Comparison of ENCODE assay signal across 8 mouse cellular contexts in the genomic region with DNA sequence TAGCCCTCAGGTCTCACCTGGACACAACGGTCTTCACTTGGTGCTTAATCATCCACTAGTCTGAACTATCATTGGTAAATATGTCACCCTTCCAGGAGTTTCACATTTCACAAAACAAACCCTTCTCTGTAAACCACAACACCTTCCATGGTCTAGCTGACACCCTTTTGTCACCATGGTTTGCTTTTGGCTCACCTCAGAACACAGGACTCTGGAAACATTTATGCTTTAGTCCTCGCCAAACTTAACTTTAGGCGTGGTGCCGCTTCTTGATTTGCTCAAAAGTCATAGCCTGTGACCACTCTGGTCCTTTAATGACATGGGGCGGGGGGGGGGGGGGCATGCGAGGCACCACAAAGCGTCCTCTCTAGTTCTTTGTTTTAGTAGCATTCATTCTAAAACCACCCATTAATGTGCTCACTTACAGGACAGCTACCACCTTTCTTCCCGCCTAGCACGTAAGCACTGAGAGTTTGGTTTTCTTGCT. TPM values are rescaled to one million over a fixed set of nuclear protein-coding genes. Genes with fewer than 3 reads are reported as not detected.
A peak's percentile ranks its signal among the peaks of the same experiment; 100 is the strongest.
DNase-seq lines count a peak whose midpoint lies in the region; ATAC-seq and TF ChIP-seq lines count a peak whose summit lies in the region.

No protein-coding gene starts in this region.

- no peaks in the 10 kb centered on the region for H3K9me3 ChIP-seq in embryonic facial prominence, embryonic 11.5 days (replicated peaks; ENCODE audit: control insufficient read depth, low read length)
- no peaks in the 10 kb centered on the region for H3K9me3 ChIP-seq in intestine, embryonic 16.5 days (ENCODE audit: control insufficient read depth, low read length)
- no peaks in the 10 kb centered on the region for H3K9me3 ChIP-seq in neural tube, embryonic 13.5 days

- ATAC-seq in embryonic facial prominence, embryonic 11.5 days (replicated peaks; ENCODE audit: insufficient number of reproducible peaks, low FRiP score, low TSS enrichment, low read depth): no peak
- no peak for ATAC-seq in intestine, embryonic 16.5 days
- ATAC-seq in neural tube, embryonic 13.5 days (ENCODE audit: low read depth): no peak

- peak overlapping the region; percentile 96 for H3K27ac ChIP-seq in left cerebral cortex, adult 2 months
- peak overlapping the region; percentile 94; the same call in 1 of the 2 replicates for H3K27ac ChIP-seq in embryonic facial prominence, embryonic 11.5 days (replicated peaks; ENCODE audit: low read depth, low read length)
- peak overlapping the region; percentile 98 for H3K27ac ChIP-seq in intestine, embryonic 16.5 days (ENCODE audit: low read length)
- peak overlapping the region; percentile 94 for H3K27ac ChIP-seq in neural tube, embryonic 13.5 days (replicated peaks)

- WGBS in embryonic facial prominence, embryonic 11.5 days: 42% methylated on average over 9 of the region's 9 CpGs
- 34% methylated on average over 9 of the region's 9 CpGs for WGBS in intestine, embryonic 16.5 days
- 34% methylated on average over 9 of the region's 9 CpGs for WGBS in neural tube, embryonic 13.5 days

- H3K9ac ChIP-seq in embryonic facial prominence, embryonic 11.5 days (replicated peaks; ENCODE audit: low read length): peak overlapping the region; percentile 62
- peak overlapping the region; percentile 69 for H3K9ac ChIP-seq in intestine, embryonic 16.5 days (ENCODE audit: low read depth, low read length)
- peak overlapping the region; percentile 76 for H3K9ac ChIP-seq in neural tube, embryonic 13.5 days

- peak overlapping the region; percentile 48 for H3K4me2 ChIP-seq in embryonic facial prominence, embryonic 11.5 days (ENCODE audit: low read depth, low read length)
- peak overlapping the region; percentile 62 for H3K4me2 ChIP-seq in intestine, embryonic 16.5 days (ENCODE audit: low read depth, low read length)
- peak overlapping the region; percentile 84 for H3K4me2 ChIP-seq in neural tube, embryonic 13.5 days

- DNase-seq in left cerebral cortex, adult 2 months (ENCODE audit: extremely low spot score in 1 of 2, low spot score in 2 of 2): no peak
- DNase-seq in left cerebral cortex, postnatal 36 days (ENCODE audit: low spot score in 2 of 2): no peak
- no peak for DNase-seq in embryonic facial prominence, embryonic 11.5 days (ENCODE audit: low spot score)
- DNase-seq in left cerebral cortex, postnatal 10 days (ENCODE audit: extremely low spot score in 1 of 2, low spot score in 2 of 2): no peak
- DNase-seq in urinary bladder, adult 2 months (ENCODE audit: low spot score): no peak
- DNase-seq in adrenal gland, postnatal 10 days: no peak

- no peaks in the 10 kb centered on the region for H3K27me3 ChIP-seq in embryonic facial prominence, embryonic 11.5 days (ENCODE audit: control insufficient read depth, insufficient read depth, low read length)
- no peaks in the 10 kb centered on the region for H3K27me3 ChIP-seq in intestine, embryonic 16.5 days (replicated peaks; ENCODE audit: control insufficient read depth, insufficient read depth, low read length)
- no peaks in the 10 kb centered on the region for H3K27me3 ChIP-seq in neural tube, embryonic 13.5 days

- intact Hi-C loops in left cerebral cortex, adult 2 months (cut with DNase I): loop anchor here (2.0 kb wide), 1 partner anchor 21 kb away; the partner anchor contains the start of gene Prr7
- intact Hi-C loops in left cerebral cortex, postnatal 36 days (cut with DNase I): loop anchor here (2.0 kb wide), 1 partner anchor 25 kb away; no protein-coding TSS in a partner anchor
- intact Hi-C loops in left cerebral cortex, postnatal 10 days (cut with DNase I): no loop called here

- TF ChIP-seq CTCF in left cerebral cortex, adult 2 months (IDR thresholded peaks at IDR 0.05): no peak

- peaks cover 10% of the 10 kb centered on the region for H3K4me1 ChIP-seq in embryonic facial prominence, embryonic 11.5 days (ENCODE audit: control insufficient read depth, insufficient read depth, low read length)
- peaks cover 15% of the 10 kb centered on the region for H3K4me1 ChIP-seq in intestine, embryonic 16.5 days (ENCODE audit: control insufficient read depth, insufficient read depth, low read length)
- peaks cover 37% of the 10 kb centered on the region for H3K4me1 ChIP-seq in neural tube, embryonic 13.5 days (replicated peaks)

- peak overlapping the region; percentile 57 for H3K4me3 ChIP-seq in left cerebral cortex, adult 2 months
- H3K4me3 ChIP-seq in embryonic facial prominence, embryonic 11.5 days (ENCODE audit: low read depth, low read length): peak overlapping the region; percentile 87
- peak overlapping the region; percentile 79 for H3K4me3 ChIP-seq in intestine, embryonic 16.5 days (ENCODE audit: low read length)
- H3K4me3 ChIP-seq in neural tube, embryonic 13.5 days: peak overlapping the region; percentile 90

- no peaks in the 10 kb centered on the region for H3K36me3 ChIP-seq in embryonic facial prominence, embryonic 11.5 days (replicated peaks; ENCODE audit: control insufficient read depth, insufficient read depth, low read depth, low read length)
- no peaks in the 10 kb centered on the region for H3K36me3 ChIP-seq in intestine, embryonic 16.5 days (ENCODE audit: control insufficient read depth, insufficient read depth, low read length)
- no peaks in the 10 kb centered on the region for H3K36me3 ChIP-seq in neural tube, embryonic 13.5 days

RNA-seq across cellular contexts. Expression of gene Grk6, which starts 1.0 kb away (rescaled TPM):
- 10 to 100 TPM; 61.2 to 66.2 TPM for total RNA-seq in left cerebral cortex, adult 2 months (2021)
- 10 to 100 TPM; 63.4 to 65.2 TPM for total RNA-seq in left cerebral cortex, postnatal 36 days (2021)
- polyA plus RNA-seq in embryonic facial prominence, embryonic 11.5 days (2014; fragmentation: Nextera tagmentation; extraction: Ambion mirVana): 50.4 and 59.7 TPM in 2 replicates
- 13.6 and 16.2 TPM in 2 replicates for polyA plus RNA-seq in intestine, embryonic 16.5 days (2015; fragmentation: Nextera tagmentation; extraction: Ambion mirVana)
- 35.7 and 38.5 TPM in 2 replicates for polyA plus RNA-seq in neural tube, embryonic 13.5 days (2015; fragmentation: Nextera tagmentation; extraction: Ambion mirVana)
- 10 to 100 TPM; 70.6 to 73.0 TPM for total RNA-seq in left cerebral cortex, postnatal 10 days (2021)
- 37.4 and 42.4 TPM in 2 replicates for polyA plus RNA-seq in urinary bladder, adult 2 months (2012; rRNA removed)
- 10 to 100 TPM; 40.2 to 47.0 TPM for total RNA-seq in adrenal gland, postnatal 10 days (2021)

RNA-seq across cellular contexts. Expression of gene F12, which starts 17.2 kb away (rescaled TPM):
- 1 to 10 TPM in 1 of 2 experiments, under 1 TPM in 1; 0.95 to 1.3 TPM for total RNA-seq in left cerebral cortex, adult 2 months (2021)
- total RNA-seq in left cerebral cortex, postnatal 36 days (2021): under 1 TPM; 0.79 to 0.84 TPM
- not detected in 2 replicates for polyA plus RNA-seq in embryonic facial prominence, embryonic 11.5 days (2014; fragmentation: Nextera tagmentation; extraction: Ambion mirVana)
- 1.1 and 4.0 TPM in 2 replicates for polyA plus RNA-seq in intestine, embryonic 16.5 days (2015; fragmentation: Nextera tagmentation; extraction: Ambion mirVana)
- polyA plus RNA-seq in neural tube, embryonic 13.5 days (2015; fragmentation: Nextera tagmentation; extraction: Ambion mirVana): 0.25 TPM in 1 of 2 replicates, not detected in the other
- under 1 TPM; 0.58 to 0.87 TPM for total RNA-seq in left cerebral cortex, postnatal 10 days (2021)
- polyA plus RNA-seq in urinary bladder, adult 2 months (2012; rRNA removed): 0.06 and 0.07 TPM in 2 replicates
- 100 to 1,000 TPM in 1 of 2 experiments, 10 to 100 TPM in 1; 39.7 to 101 TPM for total RNA-seq in adrenal gland, postnatal 10 days (2021)

RNA-seq across cellular contexts. Expression of gene Prr7, which starts 20.2 kb away (rescaled TPM):
- 10 to 100 TPM; 77.6 to 80.2 TPM for total RNA-seq in left cerebral cortex, adult 2 months (2021)
- total RNA-seq in left cerebral cortex, postnatal 36 days (2021): 10 to 100 TPM; 81.8 to 82.1 TPM
- 1.7 TPM in 2 replicates for polyA plus RNA-seq in embryonic facial prominence, embryonic 11.5 days (2014; fragmentation: Nextera tagmentation; extraction: Ambion mirVana)
- 0.10 and 0.18 TPM in 2 replicates for polyA plus RNA-seq in intestine, embryonic 16.5 days (2015; fragmentation: Nextera tagmentation; extraction: Ambion mirVana)
- polyA plus RNA-seq in neural tube, embryonic 13.5 days (2015; fragmentation: Nextera tagmentation; extraction: Ambion mirVana): 2.5 and 3.1 TPM in 2 replicates
- total RNA-seq in left cerebral cortex, postnatal 10 days (2021): 100 to 1,000 TPM in 1 of 2 experiments, 10 to 100 TPM in 1; 91.9 to 103 TPM
- 3.5 and 3.8 TPM in 2 replicates for polyA plus RNA-seq in urinary bladder, adult 2 months (2012; rRNA removed)
- total RNA-seq in adrenal gland, postnatal 10 days (2021): 1 to 10 TPM; 3.7 to 4.2 TPM

RNA-seq across cellular contexts. Expression of gene Pfn3, which starts 28.8 kb away (rescaled TPM):
- total RNA-seq in left cerebral cortex, adult 2 months (2021): not detected
- not detected for total RNA-seq in left cerebral cortex, postnatal 36 days (2021)
- polyA plus RNA-seq in embryonic facial prominence, embryonic 11.5 days (2014; fragmentation: Nextera tagmentation; extraction: Ambion mirVana): not detected in 2 replicates
- not detected in 2 replicates for polyA plus RNA-seq in intestine, embryonic 16.5 days (2015; fragmentation: Nextera tagmentation; extraction: Ambion mirVana)
- 0.83 TPM in 1 of 2 replicates, not detected in the other for polyA plus RNA-seq in neural tube, embryonic 13.5 days (2015; fragmentation: Nextera tagmentation; extraction: Ambion mirVana)
- under 1 TPM; 0.71 to 0.73 TPM for total RNA-seq in left cerebral cortex, postnatal 10 days (2021)
- not detected in 2 replicates for polyA plus RNA-seq in urinary bladder, adult 2 months (2012; rRNA removed)
- total RNA-seq in adrenal gland, postnatal 10 days (2021): not detected

RNA-seq across cellular contexts. Expression of gene Dbn1, which starts 44.1 kb away (rescaled TPM):
- total RNA-seq in left cerebral cortex, adult 2 months (2021): 100 to 1,000 TPM; 303 to 325 TPM
- 100 to 1,000 TPM; 247 to 314 TPM for total RNA-seq in left cerebral cortex, postnatal 36 days (2021)
- 231 and 252 TPM in 2 replicates for polyA plus RNA-seq in embryonic facial prominence, embryonic 11.5 days (2014; fragmentation: Nextera tagmentation; extraction: Ambion mirVana)
- polyA plus RNA-seq in intestine, embryonic 16.5 days (2015; fragmentation: Nextera tagmentation; extraction: Ambion mirVana): 88.4 and 91.2 TPM in 2 replicates
- 574 and 615 TPM in 2 replicates for polyA plus RNA-seq in neural tube, embryonic 13.5 days (2015; fragmentation: Nextera tagmentation; extraction: Ambion mirVana)
- 100 to 1,000 TPM; 350 to 366 TPM for total RNA-seq in left cerebral cortex, postnatal 10 days (2021)
- polyA plus RNA-seq in urinary bladder, adult 2 months (2012; rRNA removed): 43.0 and 45.3 TPM in 2 replicates
- total RNA-seq in adrenal gland, postnatal 10 days (2021): 10 to 100 TPM; 32.1 to 41.6 TPM

Comparison
In these comparisons a context has a peak if more than half of its experiments do, and no peak if none do; other contexts are left out.
1. RNA of gene F12, which starts 17.2 kb away (total RNA-seq): 39.7 to 101 TPM in adrenal gland, postnatal 10 days; 0.95 to 1.3 TPM in left cerebral cortex, adult 2 months, 0.58 to 0.87 TPM in left cerebral cortex, postnatal 10 days and 0.79 to 0.84 TPM in left cerebral cortex, postnatal 36 days; every median in the first group is over 10 times any median in the second.
2. RNA of gene Prr7, which starts 20.2 kb away (total RNA-seq): 91.9 to 103 TPM in left cerebral cortex, postnatal 10 days, 81.8 to 82.1 TPM in left cerebral cortex, postnatal 36 days and 77.6 to 80.2 TPM in left cerebral cortex, adult 2 months; 3.7 to 4.2 TPM in adrenal gland, postnatal 10 days; every median in the first group is over 10 times any median in the second.
3. Peak in every context shown above with its lines, with median percentiles within 50 percentile points of each other: H3K27ac ChIP-seq, H3K4me3 ChIP-seq, H3K4me2 ChIP-seq and H3K9ac ChIP-seq.